Mouse (Mus musculus) neural tube, embryonic 13.5 days (tissue): ENCODE results near the gene Znhit2. TPM values are rescaled to one million over a fixed set of nuclear protein-coding genes. Genes with fewer than 3 reads are reported as not detected.

Experiments used
- ATAC-seq: fragments of 200-750 bp; cut with Nextera tagmentation; 2 replicates; pipeline ENCODE4 v1.8.0; 2017; ENCODE audit warnings: low read depth, mild to moderate bottlenecking, moderate TSS enrichment, moderate library complexity
- H3K27ac ChIP-seq: fragments of 300-500 bp; sonication (generic); replicated peaks from 2 replicates; pipeline ENCODE4 v1.5.1; 2015; ENCODE audit warnings: moderate library complexity, mild to moderate bottlenecking, inconsistent platforms
- H3K27me3 ChIP-seq: fragments of 300-500 bp; sonication (generic); 2 replicates; pipeline ENCODE4 v1.6.1; 2015; ENCODE audit warnings: mild to moderate bottlenecking, inconsistent platforms
- H3K36me3 ChIP-seq: fragments of 300-500 bp; sonication (generic); 2 replicates; pipeline ENCODE4 v1.6.1; 2015; ENCODE audit warnings: mild to moderate bottlenecking, inconsistent platforms
- H3K4me1 ChIP-seq: fragments of 300-500 bp; sonication (generic); replicated peaks from 2 replicates; pipeline ENCODE4 v1.6.1; 2015; ENCODE audit warnings: inconsistent platforms
- H3K4me2 ChIP-seq: fragments of 300-500 bp; sonication (generic); 2 replicates; pipeline ENCODE4 v1.6.1; 2015; ENCODE audit warnings: inconsistent platforms, mild to moderate bottlenecking, moderate library complexity
- H3K4me3 ChIP-seq: fragments of 300-500 bp; sonication (generic); 2 replicates; pipeline ENCODE4 v1.5.1; 2015; ENCODE audit warnings: mild to moderate bottlenecking, inconsistent platforms
- H3K9ac ChIP-seq: fragments of 300-500 bp; sonication (generic); 2 replicates; pipeline ENCODE4 v1.6.1; 2015; ENCODE audit warnings: moderate library complexity, mild to moderate bottlenecking, inconsistent platforms
- H3K9me3 ChIP-seq: fragments of 300-500 bp; sonication (generic); 2 replicates; pipeline ENCODE4 v1.6.1; 2016; ENCODE audit warnings: inconsistent platforms
- WGBS: fragments of 180-500 bp; shearing (Covaris S2); methylation state at CpG from one replicate; pipeline ENCODE4 v1.1.7; 2015; 5-methylcytosine and 5-hydroxymethylcytosine counted together
- polyA plus RNA-seq: library from polyadenylated mRNA; unstranded; fragments of >200 nt; fragmentation: Nextera tagmentation; extraction: Ambion mirVana; gene quantifications from 2 replicates; pipeline ENCODE4 v1.2.1, GENCODE M21; 2015

Znhit2 gene
- polyA plus RNA-seq, 1 experiment from 2014 or later, result 28.1 TPM

GRCm38 (mm10) chr19:6048681-6049410 lies 12.1 kb upstream of the Znhit2 start:
- Histone ChIP-seq H3K9me3 (no peaks in the 10 kb centered on the region), H3K4me1 (peaks cover 27% of the 10 kb centered on the region), H3K27ac (no peak overlapping the region), H3K4me3 (peak overlapping the region; percentile 88; the same call in 1 of the 2 replicates), H3K9ac (no peak overlapping the region), H3K4me2 (peak overlapping the region; percentile 99; the same call in 1 of the 2 replicates), H3K27me3 (no peaks in the 10 kb centered on the region), H3K36me3 (peaks cover 59% of the 10 kb centered on the region)
- WGBS, result 91% methylated on average over 11 of the region's 11 CpGs
- no peak for ATAC-seq

GRCm38 (mm10) chr19:6052516-6052915 lies 8.5 kb upstream of the Znhit2 start:
- no peak for ATAC-seq
- peaks cover 25% of the 10 kb centered on the region for H3K4me1 ChIP-seq
- H3K36me3 ChIP-seq, result peaks cover 80% of the 10 kb centered on the region
- H3K27ac ChIP-seq, result no peak overlapping the region
- no peaks in the 10 kb centered on the region for H3K9me3 ChIP-seq
- WGBS, result 81% methylated on average over 7 of the region's 7 CpGs
- H3K4me3 ChIP-seq, result no peak overlapping the region
- H3K27me3 ChIP-seq, result no peaks in the 10 kb centered on the region
- H3K9ac ChIP-seq, result 0 out of 2 replicates have a peak overlapping the region, but pooled peaks have one; percentile 22
- H3K4me2 ChIP-seq, result no peak overlapping the region

- WGBS, result 92% methylated on average over 5 of the region's 5 CpGs
- Histone ChIP-seq H3K9me3 (no peaks in the 10 kb centered on the region), H3K36me3 (peaks cover 72% of the 10 kb centered on the region), H3K4me2 (no peak overlapping the region), H3K9ac (no peak overlapping the region), H3K27ac (no peak overlapping the region), H3K4me1 (peaks cover 21% of the 10 kb centered on the region), H3K27me3 (no peaks in the 10 kb centered on the region), H3K4me3 (no peak overlapping the region)
- ATAC-seq, result no peak
These were observed 6.7 kb upstream of the Znhit2 start for GRCm38 (mm10) chr19:6054296-6054695.

- peaks cover 57% of the 10 kb centered on the region for H3K36me3 ChIP-seq
- peak overlapping the region; percentile 96 for H3K9ac ChIP-seq
- WGBS, result 64% methylated on average over 4 of the region's 4 CpGs
- ATAC-seq, result no peak
- peaks cover 29% of the 10 kb centered on the region for H3K4me1 ChIP-seq
- peak overlapping the region; percentile 92 for H3K4me3 ChIP-seq
- no peaks in the 10 kb centered on the region for H3K9me3 ChIP-seq
- peak overlapping the region; percentile 87 for H3K4me2 ChIP-seq
- no peak overlapping the region for H3K27ac ChIP-seq
- no peaks in the 10 kb centered on the region for H3K27me3 ChIP-seq
These were observed 4.3 kb upstream of the Znhit2 start for GRCm38 (mm10) chr19:6056696-6057095.

- under 1% methylated on average over 62 of the region's 63 CpGs for WGBS
These were observed 3.5 kb upstream of the Znhit2 start, which contains the start of the genes Mrpl49 and Fau for GRCm38 (mm10) chr19:6057313-6058096. TSS of gene Mrpl49 (minus strand) at chr19:6057785. TSS of gene Fau (plus strand) at chr19:6057844.

GRCm38 (mm10) chr19:6058513-6058912 lies 2.5 kb upstream of the Znhit2 start:
- WGBS, result 32% methylated on average over 5 of the region's 5 CpGs
- Histone ChIP-seq H3K4me3 (peak overlapping the region; percentile 92), H3K4me2 (peak overlapping the region; percentile 86), H3K27me3 (no peaks in the 10 kb centered on the region), H3K9me3 (no peaks in the 10 kb centered on the region), H3K36me3 (peaks cover 43% of the 10 kb centered on the region), H3K27ac (peak overlapping the region; percentile 87; the same call in 1 of the 2 replicates), H3K4me1 (peaks cover 47% of the 10 kb centered on the region), H3K9ac (peak overlapping the region; percentile 96)
- ATAC-seq, result no peak

More at GRCm38 (mm10) chr19:6057313-6058096, 3.5 kb upstream of the Znhit2 start, which contains the start of the genes Mrpl49 and Fau:
- peak within 1 kb of the TSS; percentile 92 for H3K4me3 ChIP-seq
- peaks cover 37% of the 10 kb centered on the region for H3K4me1 ChIP-seq
- H3K9ac ChIP-seq, result peak within 1 kb of the TSS; percentile 96
- peak within 1 kb of the TSS; percentile 87 for H3K27ac ChIP-seq
- H3K9me3 ChIP-seq, result no peaks in the 10 kb centered on the region
- ATAC-seq, result peak; percentile 86
- peaks cover 49% of the 10 kb centered on the region for H3K36me3 ChIP-seq
- H3K27me3 ChIP-seq, result no peaks in the 10 kb centered on the region
- H3K4me2 ChIP-seq, result peak within 1 kb of the TSS; percentile 87

GRCm38 (mm10) chr19:6058966-6059365 lies 2.0 kb upstream of the Znhit2 start:
- peaks cover 39% of the 10 kb centered on the region for H3K36me3 ChIP-seq
- peak overlapping the region; percentile 96; the same call in 1 of the 2 replicates for H3K9ac ChIP-seq
- no peak for ATAC-seq
- H3K27ac ChIP-seq, result no peak overlapping the region
- peak overlapping the region; percentile 86 for H3K4me2 ChIP-seq
- H3K9me3 ChIP-seq, result no peaks in the 10 kb centered on the region
- no peaks in the 10 kb centered on the region for H3K27me3 ChIP-seq
- peak overlapping the region; percentile 92 for H3K4me3 ChIP-seq
- peaks cover 50% of the 10 kb centered on the region for H3K4me1 ChIP-seq
- 87% methylated on average over 5 of the region's 5 CpGs for WGBS

- H3K27ac ChIP-seq, result peak overlapping the region; percentile 94
- no peaks in the 10 kb centered on the region for H3K27me3 ChIP-seq
- peaks cover 55% of the 10 kb centered on the region for H3K4me1 ChIP-seq
- peaks cover 19% of the 10 kb centered on the region for H3K36me3 ChIP-seq
- H3K9me3 ChIP-seq, result no peaks in the 10 kb centered on the region
- H3K4me2 ChIP-seq, result peak overlapping the region; percentile 100
- peak overlapping the region; percentile 97 for H3K9ac ChIP-seq
- 2% methylated on average over 44 of the region's 44 CpGs for whole genome bisulfite sequencing
- peak overlapping the region; percentile 88 for H3K4me3 ChIP-seq
- ATAC-seq, result peak; percentile 2; the same call in 1 of the 2 replicates
These were observed 780 bp downstream of the Znhit2 start for GRCm38 (mm10) chr19:6061641-6062302.

GRCm38 (mm10) chr19:6062418-6062817 lies 1.4 kb downstream of the Znhit2 start:
- ATAC-seq, result no peak

GRCm38 (mm10) chr19:6063081-6063480 lies 2.1 kb downstream of the Znhit2 start:
- H3K9ac ChIP-seq, result peak overlapping the region; percentile 97
- H3K9me3 ChIP-seq, result no peaks in the 10 kb centered on the region
- H3K4me2 ChIP-seq, result peak overlapping the region; percentile 100
- H3K4me3 ChIP-seq, result 0 out of 2 replicates have a peak overlapping the region, but pooled peaks have one; percentile 88
- no peaks in the 10 kb centered on the region for H3K27me3 ChIP-seq
- peaks cover 63% of the 10 kb centered on the region for H3K4me1 ChIP-seq
- 93% methylated on average over 6 of the region's 6 CpGs for WGBS
- no peak for ATAC-seq
- H3K36me3 ChIP-seq, result peaks cover 19% of the 10 kb centered on the region
- H3K27ac ChIP-seq, result no peak overlapping the region

More at GRCm38 (mm10) chr19:6062418-6062817, 1.4 kb downstream of the Znhit2 start:
- Histone ChIP-seq H3K4me2 (peak overlapping the region; percentile 100), H3K36me3 (peaks cover 19% of the 10 kb centered on the region), H3K9ac (peak overlapping the region; percentile 97), H3K4me1 (peaks cover 58% of the 10 kb centered on the region), H3K27ac (peak overlapping the region; percentile 94; the same call in 1 of the 2 replicates), H3K9me3 (no peaks in the 10 kb centered on the region), H3K4me3 (peak overlapping the region; percentile 88), H3K27me3 (no peaks in the 10 kb centered on the region)
- WGBS, result 69% methylated on average over 5 of the region's 5 CpGs

- Histone ChIP-seq H3K36me3 (peaks cover 34% of the 10 kb centered on the region), H3K27me3 (no peaks in the 10 kb centered on the region), H3K4me2 (peak overlapping the region; percentile 95), H3K9ac (peak overlapping the region; percentile 86), H3K4me3 (peak overlapping the region; percentile 59), H3K27ac (peak overlapping the region; percentile 95), H3K9me3 (no peaks in the 10 kb centered on the region), H3K4me1 (peaks cover 50% of the 10 kb centered on the region)
- ATAC-seq, result peak; percentile 8; the same call in 1 of the 2 replicates
- 26% methylated on average over 5 of the region's 5 CpGs for WGBS
These were observed 5.6 kb downstream of the Znhit2 start for GRCm38 (mm10) chr19:6066571-6066970.
